In the genomic region with DNA sequence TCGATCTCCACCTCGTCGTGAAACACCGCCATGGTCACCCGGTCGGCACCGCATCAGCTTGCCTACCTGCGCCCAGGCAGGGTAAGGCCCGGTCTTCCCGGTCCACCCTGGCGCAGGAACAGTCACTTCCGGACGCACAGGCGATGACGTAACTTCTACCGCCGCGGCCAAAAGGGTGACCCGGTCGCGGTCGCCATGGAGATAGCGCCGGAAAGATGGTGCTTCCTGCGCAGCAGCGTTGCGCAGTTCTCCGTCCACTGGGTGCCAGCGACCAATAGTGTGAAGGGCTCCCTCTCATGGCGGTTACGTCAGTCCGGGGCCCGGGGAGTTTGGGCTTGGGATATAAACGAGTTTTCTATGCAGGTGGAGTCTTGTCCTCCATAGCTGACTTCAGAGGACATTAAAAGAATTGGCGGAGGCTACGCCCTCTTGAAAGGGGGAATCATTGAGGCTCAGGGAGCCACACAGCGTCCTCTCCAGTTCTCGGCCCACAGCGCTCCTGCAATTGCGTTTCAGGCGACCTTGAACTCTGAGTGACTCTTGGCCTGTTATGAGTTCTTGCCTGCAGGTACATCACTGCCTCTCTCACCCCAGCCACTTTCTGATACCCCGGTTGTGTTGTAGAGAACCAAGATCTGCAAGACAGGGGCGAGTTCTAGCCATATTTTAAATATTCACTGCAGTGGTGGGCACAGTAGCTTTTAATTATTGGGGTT, we compare ENCODE assay signal across 8 mouse cellular contexts. TPM values are rescaled to one million over a fixed set of nuclear protein-coding genes. Genes with fewer than 3 reads are reported as not detected.
A peak's percentile ranks its signal among the peaks of the same experiment; 100 is the strongest.
DNase-seq lines count a peak whose midpoint lies in the region; ATAC-seq and TF ChIP-seq lines count a peak whose summit lies in the region.

A gene (minus strand): TSS at position 244 of the 716 bp plus-strand sequence.

- ATAC-seq in forebrain, embryonic 12.5 days (ENCODE audit: low FRiP score), result peak; percentile 97
- ATAC-seq in heart, postnatal 0 days (ENCODE audit: insufficient read depth, low read depth), result peak; percentile 95
- ATAC-seq in liver, embryonic 16.5 days (ENCODE audit: low read depth), result peak; percentile 93
- peak; percentile 98 for ATAC-seq in neural tube, embryonic 13.5 days (ENCODE audit: low read depth)

- H3K4me2 ChIP-seq in forebrain, embryonic 12.5 days, result peak within 1 kb of the TSS; percentile 63
- peak within 1 kb of the TSS; percentile 81 for H3K4me2 ChIP-seq in heart, postnatal 0 days (ENCODE audit: low read depth, low read length)
- H3K4me2 ChIP-seq in liver, embryonic 16.5 days (ENCODE audit: low read depth, low read length), result peak within 1 kb of the TSS; percentile 84
- H3K4me2 ChIP-seq in neural tube, embryonic 13.5 days, result peak within 1 kb of the TSS; percentile 66

- peak; percentile 88 for TF ChIP-seq POLR2A in testis, adult 2 months (IDR thresholded peaks at IDR 0.05; ENCODE audit: control insufficient read depth, low read depth, low read length)

- H3K27ac ChIP-seq in forebrain, embryonic 12.5 days, result peak within 1 kb of the TSS; percentile 84
- peak within 1 kb of the TSS; percentile 92 for H3K27ac ChIP-seq in heart, postnatal 0 days (ENCODE audit: low read depth)
- peak within 1 kb of the TSS; percentile 92 for H3K27ac ChIP-seq in liver, embryonic 16.5 days (ENCODE audit: low read length)
- H3K27ac ChIP-seq in neural tube, embryonic 13.5 days (replicated peaks), result peak within 1 kb of the TSS; percentile 83
- H3K27ac ChIP-seq in testis, adult 2 months (ENCODE audit: control insufficient read depth, insufficient read depth, low read depth, low read length), result peak within 1 kb of the TSS; percentile 90

- H3K27me3 ChIP-seq in E14TG2a.4 (ENCODE audit: insufficient read depth, low read length), result no peaks in the 10 kb centered on the region
- H3K27me3 ChIP-seq in forebrain, embryonic 12.5 days, result no peaks in the 10 kb centered on the region
- no peaks in the 10 kb centered on the region for H3K27me3 ChIP-seq in heart, postnatal 0 days (ENCODE audit: control insufficient read depth, insufficient read depth, low read length)
- no peaks in the 10 kb centered on the region for H3K27me3 ChIP-seq in liver, embryonic 16.5 days (ENCODE audit: control insufficient read depth, insufficient read depth, low read depth, low read length)
- H3K27me3 ChIP-seq in neural tube, embryonic 13.5 days, result no peaks in the 10 kb centered on the region
- H3K27me3 ChIP-seq in testis, adult 2 months (ENCODE audit: control insufficient read depth, insufficient read depth, low read length), result no peaks in the 10 kb centered on the region

- TF ChIP-seq CTCF in E14TG2a.4 (conservative IDR thresholded peaks at IDR 0.05; ENCODE audit: low read length), result peak; percentile 12; the same call in 1 of the 2 replicates
- peak; percentile 49 for TF ChIP-seq CTCF in heart, postnatal 0 days (IDR thresholded peaks at IDR 0.05; ENCODE audit: low read depth)
- TF ChIP-seq CTCF in testis, adult 2 months (IDR thresholded peaks at IDR 0.05; ENCODE audit: control insufficient read depth, insufficient read depth, insufficient replicate concordance, low read depth, low read length), result no peak

- peak within 1 kb of the TSS; percentile 84 for H3K4me3 ChIP-seq in E14TG2a.4 (replicated peaks; ENCODE audit: low read length)
- peak within 1 kb of the TSS; percentile 64 for H3K4me3 ChIP-seq in forebrain, embryonic 12.5 days (replicated peaks)
- H3K4me3 ChIP-seq in heart, postnatal 0 days (ENCODE audit: low read depth, low read length), result peak within 1 kb of the TSS; percentile 71
- peak within 1 kb of the TSS; percentile 77 for H3K4me3 ChIP-seq in liver, embryonic 16.5 days (ENCODE audit: low read depth, low read length)
- peak within 1 kb of the TSS; percentile 55 for H3K4me3 ChIP-seq in neural tube, embryonic 13.5 days
- H3K4me3 ChIP-seq in testis, adult 2 months (ENCODE audit: control insufficient read depth, low read depth, low read length), result peak within 1 kb of the TSS; percentile 96

- DNase-seq in c-Kit-positive CD71-positive TER-119-positive erythroid progenitor cells, embryonic 14.5 days (ENCODE audit: low spot score), result peak; percentile 98
- peak; percentile 97 for DNase-seq in heart, postnatal 0 days (ENCODE audit: low spot score)
- peak; percentile 99 to 100 for DNase-seq in kidney, postnatal 4 days

- WGBS in forebrain, embryonic 12.5 days, result 1% methylated on average over 43 of the region's 43 CpGs
- under 1% methylated on average over 43 of the region's 43 CpGs for WGBS in heart, postnatal 0 days
- WGBS in liver, embryonic 16.5 days (ENCODE audit: insufficient replicate concordance), result under 1% methylated on average over 43 of the region's 43 CpGs
- WGBS in neural tube, embryonic 13.5 days, result under 1% methylated on average over 43 of the region's 43 CpGs

- TF ChIP-seq EP300 in heart, postnatal 0 days (IDR thresholded peaks at IDR 0.05; ENCODE audit: low read depth), result peak; percentile 54; the same call in 1 of the 2 replicates

- H3K9me3 ChIP-seq in E14TG2a.4 (ENCODE audit: low read length), result no peaks in the 10 kb centered on the region
- no peaks in the 10 kb centered on the region for H3K9me3 ChIP-seq in forebrain, embryonic 12.5 days
- no peaks in the 10 kb centered on the region for H3K9me3 ChIP-seq in heart, postnatal 0 days (replicated peaks; ENCODE audit: control insufficient read depth, low read length)
- H3K9me3 ChIP-seq in liver, embryonic 16.5 days (replicated peaks; ENCODE audit: control insufficient read depth, low read length), result no peaks in the 10 kb centered on the region
- H3K9me3 ChIP-seq in neural tube, embryonic 13.5 days, result no peaks in the 10 kb centered on the region

- peaks cover 62% of the 10 kb centered on the region for H3K4me1 ChIP-seq in E14TG2a.4 (replicated peaks; ENCODE audit: low read depth, low read length)
- H3K4me1 ChIP-seq in forebrain, embryonic 12.5 days, result peaks cover 20% of the 10 kb centered on the region
- peaks cover 11% of the 10 kb centered on the region for H3K4me1 ChIP-seq in heart, postnatal 0 days (ENCODE audit: control insufficient read depth, insufficient read depth)
- H3K4me1 ChIP-seq in liver, embryonic 16.5 days (ENCODE audit: control insufficient read depth, low read depth, low read length), result peaks cover 14% of the 10 kb centered on the region
- H3K4me1 ChIP-seq in neural tube, embryonic 13.5 days (replicated peaks), result peaks cover 19% of the 10 kb centered on the region
- peaks cover 5% of the 10 kb centered on the region for H3K4me1 ChIP-seq in testis, adult 2 months (ENCODE audit: control insufficient read depth, insufficient read depth, low read length)

- H3K9ac ChIP-seq in forebrain, embryonic 12.5 days, result peak within 1 kb of the TSS; percentile 69
- H3K9ac ChIP-seq in heart, postnatal 0 days (replicated peaks; ENCODE audit: low read depth, low read length), result peak within 1 kb of the TSS; percentile 69
- peak within 1 kb of the TSS; percentile 72 for H3K9ac ChIP-seq in liver, embryonic 16.5 days (ENCODE audit: low read depth, low read length)
- H3K9ac ChIP-seq in neural tube, embryonic 13.5 days, result peak within 1 kb of the TSS; percentile 70

- peaks cover 52% of the 10 kb centered on the region for H3K36me3 ChIP-seq in E14TG2a.4 (ENCODE audit: insufficient read depth, low read length)
- peaks cover 23% of the 10 kb centered on the region for H3K36me3 ChIP-seq in forebrain, embryonic 12.5 days (replicated peaks)
- peaks cover 25% of the 10 kb centered on the region for H3K36me3 ChIP-seq in heart, postnatal 0 days (replicated peaks; ENCODE audit: control insufficient read depth, insufficient read depth, low read length)
- H3K36me3 ChIP-seq in liver, embryonic 16.5 days (ENCODE audit: control insufficient read depth, insufficient read depth), result peaks cover 15% of the 10 kb centered on the region
- peaks cover 24% of the 10 kb centered on the region for H3K36me3 ChIP-seq in neural tube, embryonic 13.5 days
- H3K36me3 ChIP-seq in testis, adult 2 months (ENCODE audit: control insufficient read depth, insufficient read depth, low read length), result peaks cover 6% of the 10 kb centered on the region

RNA-seq across cellular contexts. Expression of the gene that starts here (rescaled TPM):
- polyA plus RNA-seq in forebrain, embryonic 12.5 days (2016; fragmentation: Nextera tagmentation; extraction: Ambion mirVana), result 86.9 and 90.4 TPM in 2 replicates
- total RNA-seq in heart, postnatal 0 days (2014; rRNA removed; ENCODE audit: low replicate concordance), result 35.0 and 54.1 TPM in 2 replicates
- 102 and 103 TPM in 2 replicates for polyA plus RNA-seq in heart, postnatal 0 days (2015; fragmentation: Nextera tagmentation; extraction: Ambion mirVana)
- 48.0 and 60.6 TPM in 2 replicates for polyA plus RNA-seq in liver, embryonic 16.5 days (2015; fragmentation: Nextera tagmentation; extraction: Ambion mirVana)
- polyA plus RNA-seq in neural tube, embryonic 13.5 days (2015; fragmentation: Nextera tagmentation; extraction: Ambion mirVana), result 78.9 and 88.2 TPM in 2 replicates
- 149 and 193 TPM in 2 replicates for polyA plus RNA-seq in testis, adult 2 months (2012; rRNA removed)

Comparison
In these comparisons a context has a peak if more than half of its experiments do, and no peak if none do; other contexts are left out.
1. Peak in every context shown above with its lines: DNase-seq, ATAC-seq, H3K4me3 ChIP-seq and H3K27ac ChIP-seq.